Mouse (Mus musculus) kidney, adult 8-10 months (tissue): ENCODE data around the gene Slc1a5.

Experiments used
- DNase-seq, 2 experiments: peaks; one replicate each; pipeline ENCODE4 v3.0.0; 2022

The Slc1a5 gene

DNA sequence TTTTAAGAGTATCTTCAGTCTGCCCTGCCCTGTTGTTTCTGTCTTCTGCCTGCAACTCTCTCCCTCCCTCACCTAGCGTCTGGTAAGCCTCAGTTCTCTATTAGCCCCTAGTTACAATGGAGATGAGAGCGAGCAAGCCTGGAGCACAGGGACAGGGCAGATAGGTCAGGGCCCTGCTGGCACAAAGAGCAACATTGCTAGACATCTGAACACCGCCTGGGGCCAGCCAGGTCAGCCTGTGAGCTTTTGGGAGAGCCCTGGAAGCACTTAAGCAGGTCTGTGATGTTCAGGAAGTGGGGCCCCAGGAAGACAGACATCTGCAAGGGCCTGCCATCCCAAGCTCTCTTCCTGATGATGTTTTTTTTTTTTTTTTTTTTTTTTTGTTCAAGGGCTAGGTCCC lies 40.0 kb downstream of the Slc1a5 start:
- DNase-seq, result no peak

DNA sequence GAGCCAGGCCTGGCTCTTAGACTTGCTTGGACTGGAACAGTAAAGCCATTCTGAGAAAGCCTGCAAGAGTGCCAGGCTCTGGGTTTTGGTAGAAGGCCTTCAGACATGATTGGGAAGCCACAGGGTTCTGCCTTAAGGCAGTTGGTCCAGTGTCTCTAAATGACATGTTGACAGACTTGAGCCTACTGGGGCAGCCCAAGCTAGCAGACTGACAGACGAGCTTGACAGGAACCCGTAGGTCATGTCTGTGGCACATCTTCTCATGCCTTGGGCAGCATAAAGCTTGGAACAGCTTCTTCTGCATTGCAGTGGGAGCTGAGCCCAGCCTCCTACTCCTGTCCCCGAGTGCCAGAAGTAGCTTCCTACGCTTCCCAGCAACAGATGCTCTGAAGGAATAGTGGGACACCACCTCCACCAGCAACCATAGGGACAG lies 40.5 kb downstream of the Slc1a5 start:
- DNase-seq, result no peak

DNA sequence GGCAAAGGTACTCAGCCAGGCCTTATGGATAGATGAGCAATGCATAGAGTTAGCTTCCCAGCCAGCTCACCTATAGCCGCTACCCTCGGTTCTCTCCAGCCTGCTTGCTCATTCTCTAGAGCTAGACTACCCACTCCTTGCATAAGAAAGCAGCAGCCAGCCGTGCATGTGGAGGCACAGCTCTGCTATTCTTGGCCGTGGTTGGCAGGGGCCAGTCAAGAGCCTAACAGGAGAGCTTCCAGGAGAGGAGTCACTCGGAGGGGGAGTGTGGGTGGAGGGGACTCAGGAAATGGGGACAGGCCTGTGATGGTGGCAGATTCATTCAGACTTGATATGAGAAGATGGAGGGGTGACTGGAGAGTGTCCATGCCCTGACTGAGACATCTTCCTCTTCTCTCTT lies 42.6 kb downstream of the Slc1a5 start:
- no peak for DNase-seq

DNA sequence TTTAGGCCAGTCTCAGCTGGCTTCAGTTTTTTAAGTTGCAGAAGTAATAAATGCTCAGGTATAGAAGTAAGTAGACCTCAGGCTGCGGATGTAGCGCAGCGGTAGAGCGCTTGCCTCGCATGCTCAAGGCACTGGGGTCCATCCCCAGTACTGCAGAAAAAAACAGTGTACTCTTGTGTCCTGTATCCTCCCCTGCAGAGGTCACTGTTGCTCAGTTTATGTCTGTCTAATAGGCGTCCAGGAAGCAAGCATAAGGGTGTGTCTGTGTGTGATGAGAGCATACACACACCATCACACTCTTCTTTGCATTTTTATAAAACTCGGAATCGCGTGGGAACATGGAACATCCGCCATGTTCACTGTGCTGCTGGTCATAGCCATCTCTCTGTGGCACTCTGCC lies 44.6 kb downstream of the Slc1a5 start:
- no peak for DNase-seq

DNA sequence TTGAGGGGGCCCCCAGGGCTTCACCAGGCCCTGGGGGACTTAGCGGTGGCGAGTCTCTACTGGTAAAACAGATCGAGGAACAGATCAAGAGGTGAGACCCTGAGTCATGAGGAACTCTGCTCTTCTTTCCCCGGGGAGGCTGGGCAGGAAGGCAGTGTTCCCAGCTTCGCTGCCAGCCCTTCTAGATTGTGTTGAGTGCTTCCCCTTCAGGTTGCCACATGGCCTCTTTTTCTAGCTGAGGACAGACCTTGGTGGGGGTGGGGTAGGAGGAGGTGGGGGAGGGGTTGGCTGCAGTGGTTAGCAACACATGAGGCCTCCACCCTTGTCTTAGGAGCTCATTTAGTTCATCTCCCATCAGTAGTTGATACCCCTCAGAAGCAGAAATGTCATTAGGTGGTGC lies 45.4 kb downstream of the Slc1a5 start:
- DNase-seq, result no peak

DNA sequence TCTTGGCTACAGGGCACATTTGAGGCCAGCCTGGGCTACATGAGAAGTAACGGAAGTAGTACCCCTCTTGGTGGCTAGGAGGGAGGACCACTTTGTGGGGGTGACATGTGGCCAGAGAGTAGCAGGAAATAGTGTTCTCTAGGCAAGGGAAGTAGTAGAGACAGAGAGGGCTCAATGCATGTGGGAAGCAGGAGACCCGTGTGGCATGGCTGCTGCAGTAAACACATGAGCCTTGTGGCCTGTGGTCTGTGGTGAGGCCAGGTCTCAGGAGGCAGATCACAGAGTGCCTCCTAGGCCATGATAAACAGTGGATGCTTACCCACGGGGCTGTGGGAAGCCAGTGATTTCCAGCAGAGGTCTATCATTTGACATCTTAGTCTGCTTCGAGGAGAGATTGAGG lies 46.1 kb downstream of the Slc1a5 start:
- DNase-seq, result no peak

DNA sequence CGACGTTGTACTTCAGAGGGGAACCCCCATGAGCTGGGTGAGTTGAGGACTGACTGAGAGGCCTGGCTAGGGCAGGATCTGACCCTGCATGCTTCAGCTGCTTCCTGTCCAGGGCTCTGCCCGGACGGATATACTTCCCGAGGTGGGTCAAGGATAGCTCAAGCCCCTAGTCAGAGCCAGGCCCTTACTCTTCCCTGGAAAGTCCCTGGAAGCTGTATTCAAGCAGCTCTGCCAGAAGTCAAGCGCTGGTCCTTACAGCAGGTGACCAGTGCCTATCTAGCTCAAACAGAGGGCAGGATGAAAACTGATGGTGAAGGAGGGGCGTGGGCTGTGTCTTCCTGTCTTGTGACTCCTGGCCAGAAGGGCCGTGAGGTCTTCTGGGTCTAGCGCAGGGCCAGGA lies 49.3 kb downstream of the Slc1a5 start:
- peak in 1 of 2 experiments; percentile 30 for DNase-seq

DNA sequence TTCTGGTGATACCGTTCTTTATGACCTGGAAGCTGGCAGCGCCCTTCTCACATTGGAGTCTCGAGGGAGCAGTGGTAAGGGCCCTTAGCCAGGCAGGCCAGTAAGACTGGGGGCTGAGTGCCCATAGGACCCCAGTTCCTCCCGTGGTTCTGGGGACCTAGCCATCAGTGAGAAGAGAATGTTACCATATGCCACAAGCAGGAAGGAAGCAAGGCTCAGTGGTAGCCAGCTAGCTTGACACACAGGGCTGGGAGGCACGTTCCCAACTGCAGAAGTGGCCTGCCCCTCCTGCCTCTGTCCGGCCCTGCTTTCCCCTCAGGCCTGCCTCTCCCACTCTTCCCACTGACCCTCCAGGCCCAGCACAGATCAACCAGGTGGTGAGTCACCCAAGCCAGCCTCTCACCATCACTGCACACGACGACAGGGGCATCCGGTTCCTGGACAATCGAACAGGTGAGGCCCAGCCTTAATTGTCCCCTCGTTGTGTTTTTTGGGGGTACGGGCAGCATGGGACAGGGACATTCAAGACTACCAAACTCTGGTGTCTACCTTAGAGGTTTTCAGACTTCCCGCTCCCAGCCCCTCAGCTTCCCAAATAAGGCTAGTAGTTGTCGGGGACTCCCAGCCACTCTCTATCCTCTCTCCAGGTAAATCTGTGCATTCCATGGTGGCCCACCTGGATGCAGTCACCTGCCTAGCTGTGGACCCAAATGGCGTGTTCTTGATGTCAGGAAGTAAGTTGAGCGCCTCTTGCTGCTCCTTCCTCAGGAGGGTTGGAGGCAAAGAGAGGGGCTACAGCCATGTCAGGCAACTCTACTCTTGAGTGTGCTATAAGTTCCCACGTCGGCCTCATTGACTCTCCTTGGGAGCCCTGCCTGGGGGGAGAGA lies 57.0 kb downstream of the Slc1a5 start:
- no peak for DNase-seq

DNA sequence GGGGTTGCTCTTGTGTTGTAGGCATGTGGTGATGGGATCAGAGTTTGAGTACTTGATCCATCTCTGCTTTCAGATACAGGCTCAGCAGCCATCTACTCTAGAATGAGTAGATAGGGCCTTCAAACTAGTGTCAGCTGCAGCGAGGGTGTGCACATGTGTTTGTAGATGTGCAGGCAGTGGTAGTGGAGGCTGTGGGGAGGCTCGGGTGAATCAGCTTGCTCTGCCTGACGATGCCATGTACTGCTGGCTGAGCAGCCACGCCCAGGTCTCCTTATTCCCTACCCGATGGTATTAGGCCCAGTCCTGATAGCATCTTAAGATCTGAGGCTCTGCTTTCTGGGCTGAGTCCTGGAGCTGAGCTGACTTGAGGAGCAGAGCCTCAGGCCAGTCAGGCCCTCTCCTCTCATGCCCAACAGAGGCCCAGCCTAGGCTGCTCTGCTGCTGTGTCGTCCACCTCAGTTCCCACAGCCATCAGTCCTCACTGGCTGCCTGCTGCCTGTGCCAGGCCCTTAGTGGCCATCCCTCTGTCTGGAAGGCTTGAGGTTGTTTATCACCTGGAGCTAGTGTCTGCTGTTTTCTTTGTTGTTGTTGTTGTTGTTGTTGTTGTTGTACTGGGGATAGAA lies 57.8 kb downstream of the Slc1a5 start:
- no peak for DNase-seq

DNA sequence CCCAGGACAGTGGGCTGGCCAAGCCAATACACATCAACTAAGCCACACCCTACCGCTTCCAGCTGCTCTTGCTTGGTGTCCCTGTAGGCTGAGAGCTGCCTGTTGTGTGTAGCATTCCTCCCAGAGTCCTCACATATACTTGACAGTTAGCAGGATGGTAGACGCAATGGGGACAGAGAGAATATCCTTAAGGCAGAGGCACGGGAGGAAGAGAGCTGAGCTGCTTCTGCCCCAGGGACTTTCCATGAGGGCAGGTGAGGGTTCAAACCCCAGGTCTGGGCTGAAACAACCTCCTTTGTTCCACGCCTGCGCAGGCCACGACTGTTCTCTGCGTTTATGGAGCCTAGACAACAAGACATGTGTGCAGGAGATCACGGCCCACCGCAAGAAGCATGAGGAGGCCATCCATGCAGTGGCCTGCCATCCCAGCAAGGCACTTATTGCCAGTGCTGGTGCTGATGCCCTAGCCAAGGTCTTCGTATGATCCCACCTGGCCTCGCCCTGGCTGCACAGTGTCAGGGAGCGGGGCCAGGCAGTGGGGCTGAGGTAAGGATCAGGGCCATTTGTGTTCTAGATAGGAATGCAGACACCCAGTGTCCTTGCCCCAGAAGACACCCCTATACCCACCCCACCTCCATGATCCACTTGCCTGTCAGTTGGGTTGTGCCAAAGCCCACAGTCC lies 58.4 kb downstream of the Slc1a5 start:
- DNase-seq, result no peak

DNA sequence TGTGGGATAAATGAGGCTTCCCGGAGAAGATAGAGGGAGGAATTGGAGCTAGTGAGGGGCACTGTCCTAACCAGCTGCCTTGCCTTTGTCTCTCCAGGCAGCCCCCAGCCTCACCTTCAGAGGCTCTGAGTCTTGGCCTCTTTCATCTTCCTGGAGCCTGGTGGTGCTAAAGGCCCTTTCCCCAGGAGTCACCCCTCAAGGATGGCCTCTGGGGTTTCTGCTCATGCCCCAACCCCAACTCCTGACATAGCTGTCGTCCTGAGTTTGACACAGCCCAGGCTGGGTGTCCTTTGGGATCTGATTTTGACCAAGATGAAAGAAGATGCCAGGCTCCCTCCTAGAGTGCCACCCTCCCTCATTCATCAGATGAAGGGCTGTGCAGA lies 59.0 kb downstream of the Slc1a5 start:
- no peak for DNase-seq

DNA sequence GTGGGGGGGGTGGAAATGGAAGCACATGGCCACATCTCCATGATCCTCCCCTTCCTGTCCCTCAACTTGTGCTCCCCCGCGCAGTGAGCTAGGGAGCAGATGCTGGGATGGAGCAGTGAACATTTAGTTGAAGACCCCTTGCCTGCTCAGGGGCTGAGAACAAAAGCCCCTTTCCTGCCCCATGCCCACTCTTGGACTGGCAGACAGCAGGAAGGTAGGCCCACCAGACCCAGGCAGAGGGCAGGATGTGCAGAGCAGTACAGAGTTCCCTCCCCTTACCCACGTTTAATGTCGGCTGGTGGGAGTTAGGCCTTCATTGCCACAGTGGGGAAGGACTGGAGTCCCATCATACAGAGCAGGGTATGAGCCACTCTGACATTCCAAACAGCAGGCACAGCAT lies 59.9 kb downstream of the Slc1a5 start:
- no peak for DNase-seq

DNA sequence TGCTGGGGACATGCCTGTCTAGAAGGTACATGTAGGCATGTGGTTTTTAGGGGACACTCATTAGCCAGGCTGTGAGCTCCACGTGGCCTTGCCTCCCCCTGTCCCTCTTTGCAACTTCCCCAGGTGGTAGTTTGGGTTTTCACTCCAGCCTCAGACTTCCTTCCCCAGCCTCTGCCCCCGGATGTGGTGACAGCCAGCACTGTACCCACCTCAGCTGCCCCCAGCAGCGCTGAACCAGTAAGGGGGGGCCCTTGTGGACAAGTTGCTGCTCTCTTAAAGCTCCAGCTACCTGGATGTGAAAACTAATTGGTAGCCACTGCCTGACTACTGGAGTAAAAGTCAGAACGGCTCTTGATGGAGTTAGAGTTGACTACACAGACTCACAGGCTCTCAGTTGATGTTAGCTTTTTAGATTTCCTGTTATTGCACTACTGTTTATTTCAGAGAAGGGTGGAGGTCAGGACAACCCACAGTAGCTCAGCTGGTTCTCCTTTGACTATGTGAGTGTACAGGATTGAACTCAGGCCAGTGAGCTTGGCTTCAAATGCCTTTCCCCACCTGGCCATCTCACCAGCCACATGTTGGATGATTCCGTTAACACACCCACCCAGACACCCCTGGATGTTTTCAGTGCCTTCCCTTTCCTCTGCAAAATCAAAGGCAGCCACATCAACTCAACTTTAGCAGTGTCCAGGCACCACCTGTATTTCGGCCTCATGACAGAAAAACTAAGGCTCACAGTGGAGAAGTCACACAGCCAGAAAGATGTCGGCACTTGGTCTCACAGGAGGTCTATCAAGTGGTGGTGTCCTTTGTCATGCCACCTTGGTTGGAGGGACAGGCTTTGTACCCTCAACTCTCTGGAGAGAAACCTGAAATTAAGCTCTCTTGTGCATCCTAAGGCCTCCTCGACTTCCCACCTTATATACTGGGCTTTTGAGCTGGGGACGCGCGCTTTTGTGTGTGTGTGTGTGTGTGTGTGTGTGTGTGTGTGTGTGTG lies 60.7 kb downstream of the Slc1a5 start:
- DNase-seq, result no peak

DNA sequence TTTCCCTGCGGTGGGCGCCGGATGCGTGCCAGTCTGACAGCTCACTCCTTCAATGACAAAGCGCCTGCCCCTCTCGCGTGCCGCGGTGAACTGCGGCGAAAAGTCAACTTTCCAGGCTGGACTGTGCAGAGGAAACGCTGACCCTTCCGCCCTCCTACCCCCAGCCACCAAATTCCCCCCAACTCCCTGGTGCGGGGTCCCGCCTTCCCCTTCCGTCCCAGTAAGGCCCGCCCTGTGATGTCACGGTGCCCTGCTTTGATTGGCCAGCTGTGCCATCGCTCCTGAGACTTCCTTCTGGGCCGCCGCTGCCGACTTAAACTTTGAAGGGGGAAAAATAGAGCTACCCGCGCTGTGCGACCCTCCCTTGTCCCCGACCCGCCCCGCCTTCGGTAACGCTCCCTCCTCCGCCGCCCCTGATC lies 61.5 kb downstream of the Slc1a5 start, which contains the start of gene Prkd2:
TSS of gene Prkd2 (plus strand) at position 258 of the 419 bp plus-strand sequence.
- DNase-seq, result peak; percentile 90 to 93

DNA sequence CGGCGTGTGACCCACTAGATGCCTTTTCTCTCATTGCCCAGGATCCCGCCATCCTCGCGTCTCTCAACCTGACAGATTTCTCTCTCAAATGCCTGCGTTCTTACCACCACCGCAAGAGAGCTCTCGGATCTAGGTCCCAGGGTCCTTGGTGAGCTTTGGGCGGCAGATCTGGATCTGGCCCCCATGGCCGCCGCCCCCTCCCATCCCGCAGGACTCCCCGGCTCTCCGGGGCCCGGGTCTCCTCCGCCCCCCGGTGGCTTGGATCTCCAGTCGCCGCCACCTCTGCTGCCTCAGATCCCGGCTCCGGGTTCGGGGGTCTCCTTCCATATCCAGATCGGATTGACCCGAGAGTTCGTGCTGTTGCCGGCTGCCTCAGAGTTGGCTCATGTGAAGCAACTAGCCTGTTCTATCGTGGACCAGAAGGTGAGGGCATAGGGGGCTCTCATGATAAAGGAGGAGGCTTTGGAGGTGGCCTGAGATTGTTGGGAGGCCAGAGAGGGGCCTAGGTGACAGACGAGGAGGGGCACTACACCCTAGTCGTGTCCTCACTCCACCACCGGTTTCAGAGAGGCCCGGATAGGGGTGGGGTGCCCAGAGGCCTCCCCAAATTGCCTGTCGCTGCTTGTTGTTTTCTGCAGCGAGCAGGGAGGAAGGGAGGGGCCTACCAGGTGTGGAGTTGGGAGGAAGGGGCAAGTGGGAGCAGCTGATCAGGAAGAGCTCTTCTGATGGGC lies 62.5 kb downstream of the Slc1a5 start:
- DNase-seq, result peak in 1 of 2 experiments; percentile 25

DNA sequence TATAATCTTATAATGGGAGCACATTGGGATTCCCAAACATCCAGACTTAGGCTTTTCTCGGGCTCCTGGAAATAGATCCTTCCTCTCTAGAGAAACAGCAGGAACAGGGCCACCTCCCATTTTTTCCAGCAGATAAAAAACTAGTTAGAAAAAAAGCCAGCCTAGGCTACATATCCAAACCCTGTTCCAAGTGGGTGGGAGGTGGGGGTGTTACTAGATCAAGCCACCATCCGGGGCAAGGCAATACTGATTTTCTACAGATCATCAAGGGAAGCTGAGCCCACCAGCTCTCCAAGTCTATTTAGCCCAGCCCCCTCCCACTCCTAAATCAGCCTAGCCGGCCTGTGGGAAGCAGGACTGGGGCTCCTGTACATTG lies 63.5 kb downstream of the Slc1a5 start:
- DNase-seq, result no peak

DNA sequence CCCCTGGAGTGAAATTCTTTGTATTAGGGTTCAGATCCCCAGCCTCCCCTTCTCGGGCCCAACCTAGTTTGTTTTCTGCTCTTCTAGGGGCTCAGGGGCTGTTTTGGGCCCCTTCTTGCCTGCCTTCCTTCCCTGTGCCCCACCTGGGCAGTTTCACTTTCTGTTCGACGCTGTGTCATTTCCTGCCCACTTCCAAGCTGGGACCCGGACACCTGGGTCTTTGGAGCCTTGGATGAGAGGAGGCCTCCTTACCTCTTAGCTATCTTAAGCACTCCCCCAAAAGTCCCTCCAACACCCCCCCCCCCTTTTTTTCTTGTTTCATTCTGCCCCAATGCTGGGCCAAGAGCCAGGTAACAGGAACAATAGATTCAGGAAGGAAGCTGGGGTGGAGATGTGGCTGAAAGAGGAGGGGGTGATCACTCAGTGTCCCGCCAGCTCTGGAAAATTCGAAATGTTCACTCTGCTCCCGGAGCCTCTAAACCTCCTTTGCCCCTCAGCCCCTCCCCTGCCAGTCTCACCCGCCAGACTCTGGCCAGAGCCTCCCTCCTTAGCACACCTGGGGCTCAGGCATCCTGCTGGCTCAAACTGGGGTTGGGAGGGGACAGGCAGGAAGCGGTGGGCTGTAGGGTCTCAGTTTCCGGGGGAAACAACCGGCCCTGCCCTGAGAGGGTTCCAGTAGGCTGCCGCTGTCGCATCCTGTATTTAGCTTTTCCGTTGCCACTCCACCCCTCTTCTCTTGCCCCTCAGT lies 64.1 kb downstream of the Slc1a5 start:
- peak; percentile 43 to 45 for DNase-seq

DNA sequence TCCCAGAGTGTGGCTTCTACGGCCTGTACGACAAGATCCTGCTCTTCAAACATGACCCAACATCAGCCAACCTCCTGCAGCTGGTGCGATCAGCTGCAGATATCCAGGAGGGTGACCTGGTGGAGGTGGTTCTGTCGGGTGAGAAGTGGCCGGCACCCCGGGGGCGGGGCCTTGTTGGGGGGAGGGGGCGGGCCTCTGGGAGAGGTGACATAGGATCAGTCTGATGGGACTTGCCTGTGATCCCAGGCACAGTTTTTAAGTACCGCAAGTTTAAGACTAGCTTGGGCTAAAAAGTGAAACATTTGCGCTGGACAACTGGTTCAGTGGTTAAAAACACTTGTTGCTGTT lies 64.7 kb downstream of the Slc1a5 start:
- no peak for DNase-seq

DNA sequence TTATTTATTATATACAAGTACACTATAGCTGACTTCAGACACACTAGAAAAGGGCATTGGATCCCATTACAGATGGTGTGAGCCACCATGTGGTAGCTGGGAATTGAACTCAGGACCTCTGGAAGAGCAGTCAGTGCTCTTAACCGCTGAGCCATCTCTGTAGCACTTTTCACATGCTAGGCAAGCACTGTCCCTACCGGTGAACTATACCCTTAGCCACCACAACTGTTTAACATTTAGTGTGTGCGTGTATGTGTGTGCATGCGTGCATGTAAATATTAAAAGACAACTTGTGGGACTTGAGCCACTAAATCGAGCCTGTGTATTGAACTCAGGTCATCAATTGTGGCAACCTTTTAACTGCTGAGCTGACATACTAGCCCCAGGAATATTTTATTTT lies 65.6 kb downstream of the Slc1a5 start:
- DNase-seq, result no peak

DNA sequence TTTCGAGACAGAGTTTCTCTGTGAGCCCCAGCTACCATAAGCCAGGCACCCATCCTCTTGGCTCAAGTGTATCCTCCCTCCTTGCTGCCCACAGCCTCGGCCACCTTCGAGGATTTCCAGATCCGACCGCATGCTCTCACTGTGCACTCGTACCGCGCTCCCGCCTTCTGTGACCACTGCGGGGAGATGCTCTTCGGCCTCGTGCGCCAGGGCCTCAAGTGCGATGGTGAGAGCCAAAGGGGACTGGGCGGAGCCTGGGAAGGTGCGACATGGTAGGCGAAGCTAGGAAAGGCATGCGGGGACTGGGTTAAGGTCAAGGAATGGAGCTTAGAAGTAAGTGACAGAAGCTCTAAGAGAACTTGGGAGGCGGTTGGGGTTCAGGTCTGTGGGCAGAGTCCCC lies 66.4 kb downstream of the Slc1a5 start:
- DNase-seq, result no peak
